Mouse (Mus musculus) lung, embryonic 14.5 days (tissue): ENCODE results near the gene Irf2. TPM values are rescaled to one million over a fixed set of nuclear protein-coding genes. Genes with fewer than 3 reads are reported as not detected.
A peak's percentile ranks its signal among the peaks of the same experiment; 100 is the strongest.

Source experiments
- ATAC-seq: fragments of 200-750 bp; cut with Nextera tagmentation; 2 replicates; pipeline ENCODE4 v1.8.0; 2017; ENCODE audit warnings: mild to moderate bottlenecking, moderate TSS enrichment, moderate library complexity; ENCODE audit not compliant: insufficient read depth
- DNase-seq: peaks from one replicate; pipeline ENCODE4 v3.0.0-alpha.2; 2015
- H3K27ac ChIP-seq: fragments of 300-500 bp; sonication (generic); 2 replicates; pipeline ENCODE4 v1.5.1; 2014; ENCODE audit warnings: low read depth, mild to moderate bottlenecking, moderate library complexity
- H3K27me3 ChIP-seq: fragments of 300-500 bp; sonication (generic); 2 replicates; pipeline ENCODE4 v1.6.1; 2014; ENCODE audit warnings: low read length, control low read depth; ENCODE audit not compliant: insufficient read depth
- H3K36me3 ChIP-seq: fragments of 300-500 bp; sonication (generic); 2 replicates; pipeline ENCODE4 v1.6.1; 2014; ENCODE audit warnings: control low read depth; ENCODE audit not compliant: insufficient read depth
- H3K4me1 ChIP-seq: fragments of 300-500 bp; sonication (generic); 2 replicates; pipeline ENCODE4 v1.6.1; 2014; ENCODE audit warnings: antibody characterized with exemption, control low read depth; ENCODE audit not compliant: insufficient read depth
- H3K4me2 ChIP-seq: fragments of 300-500 bp; sonication (generic); 2 replicates; pipeline ENCODE4 v1.6.1; 2014; ENCODE audit warnings: mild to moderate bottlenecking
- H3K4me3 ChIP-seq: fragments of 300-500 bp; sonication (generic); 2 replicates; pipeline ENCODE4 v1.5.1; 2014; ENCODE audit warnings: low read depth, low read length
- H3K9ac ChIP-seq: fragments of 300-500 bp; sonication (generic); 2 replicates; pipeline ENCODE4 v1.6.1; 2014
- H3K9me3 ChIP-seq: fragments of 300-500 bp; sonication (generic); 2 replicates; pipeline ENCODE4 v1.6.1; 2016; ENCODE audit warnings: low read depth, low read length, control low read depth
- CTCF ChIP-seq: IDR thresholded peaks from 2 replicates; pipeline ENCODE4 v1.5.1; 2016; ENCODE audit warnings: antibody characterized with exemption, low read depth
- WGBS: fragments of 180-500 bp; shearing (Covaris S2); extraction: QIAGEN DNeasy Blood & Tissue Kit; methylation state at CpG from one replicate; pipeline ENCODE4 v1.1.7; 2014; 5-methylcytosine and 5-hydroxymethylcytosine counted together
- polyA plus RNA-seq: library from polyadenylated mRNA; unstranded; fragments of >200 nt; fragmentation: Nextera tagmentation; extraction: Ambion mirVana; gene quantifications from 2 replicates; pipeline ENCODE4 v1.2.1, GENCODE M21; 2014

Gene Irf2
- polyA plus RNA-seq, 1 experiment from 2014 or later = 16.8 TPM

DNA sequence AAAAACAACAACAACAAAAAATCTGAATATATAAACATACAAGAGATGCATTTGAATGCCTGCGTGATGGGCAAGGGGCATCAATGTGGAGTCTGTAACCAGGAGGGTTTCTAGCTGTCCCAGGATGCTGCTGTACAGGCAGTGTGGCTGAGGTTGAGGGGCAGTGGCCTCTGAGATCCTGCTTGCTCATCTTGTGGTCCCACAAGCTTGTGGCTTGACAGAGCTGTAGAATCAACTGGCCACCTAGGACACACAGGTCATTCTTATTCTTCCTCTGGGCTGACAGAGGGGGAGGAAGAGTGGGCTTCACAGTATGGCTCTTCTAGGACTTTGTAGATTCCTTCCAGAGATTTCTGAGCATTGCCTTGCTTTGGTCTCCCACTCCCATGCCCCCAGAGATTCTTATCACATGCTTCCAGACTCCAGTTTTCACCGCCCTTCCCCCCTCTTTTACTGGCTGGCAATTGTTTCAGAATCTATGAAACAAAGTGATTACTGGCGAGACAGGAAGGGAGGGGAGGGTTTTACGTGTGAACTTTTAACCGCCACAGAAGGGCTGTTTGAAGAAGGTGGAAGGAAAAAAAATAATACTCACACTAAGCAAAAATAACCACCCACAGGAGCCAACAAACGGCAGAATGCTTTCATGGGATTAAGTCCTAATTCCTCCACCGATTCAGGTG lies 119.8 kb downstream of the Irf2 start:
- 38% methylated on average over 7 of the region's 7 CpGs for WGBS
- H3K4me1 ChIP-seq = no peaks in the 10 kb centered on the region
- peak; percentile 58 for DNase-seq
- no peak overlapping the region for H3K4me3 ChIP-seq
- H3K27me3 ChIP-seq = no peaks in the 10 kb centered on the region
- no peaks in the 10 kb centered on the region for H3K9me3 ChIP-seq
- no peak overlapping the region for H3K4me2 ChIP-seq
- TF ChIP-seq CTCF = no peak
- H3K36me3 ChIP-seq = no peaks in the 10 kb centered on the region
- ATAC-seq = 0 out of 2 replicates have a peak, but pooled peaks have one; percentile 8
- H3K27ac ChIP-seq = peak overlapping the region; percentile 59
- H3K9ac ChIP-seq = no peak overlapping the region

DNA sequence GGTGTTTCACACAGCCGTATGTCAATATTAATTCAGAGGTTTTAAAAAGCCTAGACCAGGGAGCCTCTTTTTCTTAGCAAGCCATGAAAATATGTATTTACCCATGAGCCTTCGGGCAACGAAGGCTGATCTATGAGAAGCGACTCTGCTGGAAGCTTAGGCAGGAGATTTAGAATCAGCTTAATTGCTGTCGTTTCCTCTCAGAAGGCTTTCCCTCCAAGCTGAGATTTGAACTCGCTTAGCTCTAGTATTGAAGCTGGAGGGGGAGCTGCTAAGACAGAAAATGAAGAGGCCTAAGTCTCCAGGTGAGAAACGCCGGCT lies 120.3 kb downstream of the Irf2 start:
- 54% methylated on average over 8 of the region's 8 CpGs for WGBS
- no peaks in the 10 kb centered on the region for H3K27me3 ChIP-seq
- no peak for TF ChIP-seq CTCF
- no peak overlapping the region for H3K9ac ChIP-seq
- H3K4me3 ChIP-seq = no peak overlapping the region
- ATAC-seq (no peak), DNase-seq (no peak)
- no peaks in the 10 kb centered on the region for H3K4me1 ChIP-seq
- H3K36me3 ChIP-seq = no peaks in the 10 kb centered on the region
- peak overlapping the region; percentile 59 for H3K27ac ChIP-seq
- H3K9me3 ChIP-seq = no peaks in the 10 kb centered on the region
- H3K4me2 ChIP-seq = no peak overlapping the region

DNA sequence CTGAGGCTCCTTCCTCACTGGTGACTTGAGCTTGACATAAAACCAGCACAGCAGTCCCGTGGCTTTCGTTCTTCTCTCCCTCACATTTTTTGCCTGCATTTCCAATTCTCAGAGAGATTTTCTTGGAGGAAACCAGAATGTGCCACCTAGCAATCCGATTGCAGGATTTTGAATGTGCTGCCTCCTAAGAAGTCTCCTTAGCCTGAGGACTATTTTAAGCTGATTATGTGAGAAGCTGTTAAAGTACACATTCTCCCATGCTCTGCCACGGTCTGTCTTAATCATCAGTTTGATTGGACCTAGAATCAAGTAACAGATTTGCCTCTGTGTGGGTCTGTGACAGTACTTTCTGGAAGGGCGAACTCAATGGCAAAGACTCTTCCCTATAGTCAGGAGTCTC lies 123.0 kb downstream of the Irf2 start:
- H3K27me3 ChIP-seq = no peaks in the 10 kb centered on the region
- no peaks in the 10 kb centered on the region for H3K36me3 ChIP-seq
- DNase-seq (no peak), ATAC-seq (no peak)
- H3K4me3 ChIP-seq = no peak overlapping the region
- TF ChIP-seq CTCF = no peak
- H3K27ac ChIP-seq = no peak overlapping the region
- 0 out of 2 replicates have a peak, but pooled peaks cover 2% of the 10 kb centered on the region for H3K4me1 ChIP-seq
- no peak overlapping the region for H3K9ac ChIP-seq
- H3K9me3 ChIP-seq = no peaks in the 10 kb centered on the region
- WGBS = 84% methylated on average over 5 of the region's 5 CpGs
- no peak overlapping the region for H3K4me2 ChIP-seq

DNA sequence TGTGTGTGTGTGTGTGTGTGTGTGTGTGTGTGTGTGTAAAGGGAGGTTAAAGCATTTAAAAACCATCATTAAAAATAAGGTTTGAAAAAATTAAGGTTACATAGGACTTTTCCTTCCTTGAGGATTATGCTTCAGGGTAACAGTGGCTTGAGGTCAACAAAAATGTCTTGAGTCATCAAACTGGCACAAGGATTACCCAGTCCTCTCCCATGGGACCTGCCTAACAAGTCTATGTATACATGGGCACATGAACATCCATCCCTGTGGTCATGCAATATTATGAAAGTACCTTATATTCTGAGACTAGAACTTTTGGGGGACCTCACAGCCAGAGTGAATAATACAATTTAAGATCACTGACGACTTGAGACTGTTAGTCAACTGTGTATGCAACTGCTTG lies 125.9 kb downstream of the Irf2 start:
- TF ChIP-seq CTCF = no peak
- Histone ChIP-seq H3K27ac (no peak overlapping the region), H3K27me3 (no peaks in the 10 kb centered on the region), H3K4me2 (no peak overlapping the region), H3K4me3 (no peak overlapping the region), H3K36me3 (no peaks in the 10 kb centered on the region), H3K9me3 (no peaks in the 10 kb centered on the region), H3K9ac (no peak overlapping the region), H3K4me1 (peaks cover 16% of the 10 kb centered on the region; the same call in 1 of the 2 replicates)
- DNase-seq = no peak
- ATAC-seq = no peak
- WGBS = 76% methylated on average over 1 of the region's 1 CpGs

DNA sequence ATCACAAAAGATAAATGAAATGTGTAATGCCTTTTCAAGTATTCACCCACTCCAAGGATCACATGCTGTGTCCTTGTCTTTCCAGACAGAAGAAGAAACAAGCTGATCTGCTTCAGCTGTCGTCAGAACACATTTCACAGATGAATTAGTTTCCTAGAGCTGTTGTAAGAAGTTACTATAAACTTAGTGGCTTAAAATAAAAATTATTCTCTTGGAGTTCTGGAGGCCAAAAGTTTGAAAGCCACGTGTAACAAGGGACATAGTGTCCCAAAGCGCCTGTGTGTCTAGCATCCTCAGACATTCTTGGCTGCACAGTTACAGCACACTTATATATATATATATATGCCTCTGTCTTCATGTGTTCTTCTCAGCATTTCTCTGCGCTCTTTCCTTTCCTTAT lies 127.9 kb downstream of the Irf2 start:
- no peak overlapping the region for H3K4me2 ChIP-seq

DNA sequence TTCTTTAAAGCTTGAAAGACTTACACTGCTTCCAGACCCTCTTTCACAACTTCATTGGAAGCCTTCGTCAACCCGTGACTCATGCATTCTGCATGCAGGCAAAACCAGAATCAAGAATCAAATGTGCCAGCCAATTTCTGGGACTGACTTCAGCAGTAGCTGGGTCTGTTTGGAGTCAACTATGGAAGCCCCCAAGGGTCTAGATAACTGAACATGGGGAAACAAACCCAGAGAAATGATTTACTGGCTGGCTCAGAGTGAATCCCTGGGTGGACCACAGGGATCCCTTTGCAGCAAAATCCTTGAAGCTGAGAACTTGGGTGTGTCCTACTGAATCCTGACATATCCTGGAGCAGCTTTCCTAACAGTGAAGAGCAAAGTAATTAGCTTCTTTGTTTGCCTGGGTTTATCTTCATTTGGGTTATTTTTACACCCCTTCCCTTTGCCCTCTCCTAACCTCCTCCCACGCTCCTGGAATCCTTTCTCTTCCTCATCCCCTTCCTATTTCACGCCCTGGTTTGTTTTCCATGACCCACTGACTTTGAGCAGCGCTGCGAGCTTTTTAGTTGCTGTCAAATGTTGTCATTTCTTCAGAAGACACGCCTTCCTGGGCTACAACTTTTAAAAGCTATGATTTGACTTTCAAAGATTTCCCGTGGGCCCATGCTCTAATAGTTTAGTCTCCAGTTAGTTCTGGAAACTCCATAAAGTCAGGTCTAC lies 129.0 kb downstream of the Irf2 start:
- H3K27me3 ChIP-seq = no peaks in the 10 kb centered on the region
- no peak overlapping the region for H3K9ac ChIP-seq
- no peak overlapping the region for H3K4me2 ChIP-seq
- no peaks in the 10 kb centered on the region for H3K9me3 ChIP-seq
- H3K36me3 ChIP-seq = no peaks in the 10 kb centered on the region
- WGBS = 56% methylated on average over 8 of the region's 8 CpGs
- H3K4me1 ChIP-seq = peaks cover 16% of the 10 kb centered on the region; the same call in 1 of the 2 replicates
- TF ChIP-seq CTCF = no peak
- peak overlapping the region; percentile 88 for H3K27ac ChIP-seq
- DNase-seq (peak; percentile 34), ATAC-seq (no peak)
- no peak overlapping the region for H3K4me3 ChIP-seq

More for the DNA sequence above, 127.9 kb downstream of the Irf2 start:
- no peak overlapping the region for H3K4me3 ChIP-seq
- H3K4me1 ChIP-seq = peaks cover 16% of the 10 kb centered on the region; the same call in 1 of the 2 replicates
- no peak overlapping the region for H3K27ac ChIP-seq
- DNase-seq (peak; percentile 36), ATAC-seq (no peak)
- no peak overlapping the region for H3K9ac ChIP-seq
- no peaks in the 10 kb centered on the region for H3K9me3 ChIP-seq
- H3K36me3 ChIP-seq = no peaks in the 10 kb centered on the region
- WGBS = 36% methylated on average over 4 of the region's 4 CpGs
- no peak for TF ChIP-seq CTCF
- no peaks in the 10 kb centered on the region for H3K27me3 ChIP-seq

DNA sequence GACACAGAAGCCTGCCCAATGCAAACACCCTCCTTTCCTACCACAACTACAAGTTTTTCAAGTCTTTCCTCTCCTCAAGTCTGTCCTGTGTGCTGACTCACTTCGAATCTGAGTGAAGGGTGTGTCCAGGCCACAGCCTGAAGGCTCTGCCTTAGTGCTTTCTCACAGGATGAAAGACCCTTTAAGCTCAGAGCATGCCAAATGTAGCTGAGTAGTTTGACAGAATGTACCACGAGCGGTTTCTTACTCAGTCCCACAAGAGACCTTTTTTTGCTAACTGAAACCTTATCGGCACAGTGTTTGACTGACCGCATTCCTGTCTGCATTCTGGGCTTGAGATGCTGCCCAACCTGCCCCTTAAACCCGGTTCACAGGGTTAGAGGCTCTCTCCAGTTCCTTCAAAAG lies 130.0 kb downstream of the Irf2 start:
- DNase-seq = peak; percentile 61
- ATAC-seq = peak; percentile 91
- WGBS = 45% methylated on average over 6 of the region's 6 CpGs
- Histone ChIP-seq H3K4me3 (no peak overlapping the region), H3K36me3 (no peaks in the 10 kb centered on the region), H3K9ac (no peak overlapping the region), H3K4me2 (0 out of 2 replicates have a peak overlapping the region, but pooled peaks have one; percentile 3), H3K9me3 (no peaks in the 10 kb centered on the region), H3K27ac (peak overlapping the region; percentile 88), H3K27me3 (no peaks in the 10 kb centered on the region), H3K4me1 (peaks cover 16% of the 10 kb centered on the region; the same call in 1 of the 2 replicates)
- no peak for TF ChIP-seq CTCF
